Mouse (Mus musculus): ENCODE results near the gene Tmem270.

The Tmem270 gene

DNA sequence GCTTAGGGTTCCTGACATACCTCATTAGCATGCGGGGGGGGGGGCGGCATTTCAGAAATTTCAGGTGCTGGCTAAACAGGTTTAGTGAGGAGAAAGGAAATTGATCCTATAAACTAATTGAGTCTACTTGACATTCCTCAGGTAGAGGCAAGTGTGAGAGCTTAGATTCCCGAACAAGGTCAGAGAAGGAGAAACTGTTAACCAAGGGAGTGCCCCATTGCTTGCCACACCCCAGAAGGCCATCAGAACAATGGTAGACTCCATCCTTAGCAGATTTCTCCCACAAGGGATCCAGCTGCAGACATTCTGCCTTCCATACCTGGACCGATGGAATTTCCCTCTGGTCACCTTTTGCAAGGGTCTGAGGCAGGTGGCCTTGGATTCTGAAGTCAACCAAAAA is 20.2 kb upstream of the Tmem270 start:
- DNase-seq = no peak

DNA sequence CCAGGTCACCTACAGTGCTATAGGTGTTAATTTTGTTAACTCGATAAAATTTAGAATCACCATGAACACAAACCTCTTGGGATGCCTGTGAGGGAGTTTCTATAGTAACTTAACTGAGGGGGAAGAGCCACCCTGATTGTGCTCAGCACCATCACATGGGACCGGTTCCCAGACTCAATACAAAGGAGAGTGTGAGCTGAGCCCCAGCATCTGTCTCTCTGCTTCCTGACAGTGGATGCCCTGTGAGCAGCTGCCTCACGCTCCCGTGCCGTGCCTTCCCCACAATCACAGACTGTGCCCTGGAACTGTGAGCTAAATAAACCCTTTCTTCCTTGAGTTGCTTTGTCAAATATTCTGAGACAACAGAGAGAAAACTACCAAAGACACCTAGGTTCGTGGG is 16.6 kb upstream of the Tmem270 start:
- no peak for DNase-seq

GRCm38 (mm10) chr5:134921106-134921505 is 14.6 kb upstream of the Tmem270 start:
- no peak for DNase-seq

GRCm38 (mm10) chr5:134920106-134920687 is 13.7 kb upstream of the Tmem270 start:
- no peak for DNase-seq

DNA sequence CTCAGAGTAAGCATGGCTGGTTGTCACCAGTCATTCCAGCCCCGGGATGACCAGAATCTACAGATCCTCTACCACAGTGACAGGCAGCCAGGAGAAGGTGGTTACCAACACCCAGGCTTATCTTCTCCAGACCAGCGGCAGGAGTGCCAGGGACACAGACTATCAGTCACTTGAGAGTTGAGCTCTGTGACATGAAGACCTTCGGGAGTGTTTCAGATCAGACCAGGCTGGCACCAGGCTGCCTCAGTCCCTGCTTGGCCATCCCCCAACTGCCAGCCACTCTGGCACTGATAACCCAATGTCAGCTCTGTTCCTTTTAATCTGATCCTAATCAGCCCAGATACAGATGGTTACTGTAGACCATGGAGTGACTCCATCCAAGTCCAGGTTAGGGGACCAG is 12.6 kb upstream of the Tmem270 start:
- no peak for DNase-seq

DNA sequence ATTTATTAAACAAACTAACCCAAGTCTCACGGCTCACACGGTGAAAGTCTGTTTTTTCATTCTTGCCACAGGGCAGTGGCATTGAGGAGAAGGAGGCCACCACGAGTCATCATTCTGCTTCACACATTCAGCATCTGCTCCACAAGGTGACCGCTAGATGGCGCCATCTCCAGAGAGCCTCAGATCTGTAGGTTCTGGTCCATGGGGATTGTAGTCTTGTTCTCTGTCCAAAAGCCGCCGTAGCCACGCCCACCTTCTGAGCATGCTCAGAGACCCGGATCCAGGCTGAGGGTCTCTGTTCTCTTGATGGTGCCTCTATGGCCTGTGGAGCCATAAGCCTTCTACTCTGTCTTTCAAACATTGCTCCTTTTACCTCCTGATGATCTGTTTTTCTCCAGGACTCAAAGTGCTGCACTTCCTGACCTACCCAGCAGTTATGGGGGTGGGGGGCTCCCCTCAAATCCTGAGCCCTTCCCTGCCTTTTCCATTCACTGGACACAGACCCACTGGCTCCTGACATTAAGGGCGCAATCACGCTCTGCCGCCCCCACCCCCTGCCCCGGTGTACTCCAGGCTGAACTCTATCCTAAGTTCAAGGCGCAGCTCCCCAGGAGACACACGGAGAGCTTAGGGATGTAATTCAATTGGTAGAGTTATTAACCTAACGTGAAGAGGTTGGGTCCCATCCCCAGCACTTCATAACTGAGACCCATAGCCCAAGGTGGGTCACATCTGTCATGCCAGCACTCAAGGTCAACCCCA is 11.7 kb upstream of the Tmem270 start:
- DNase-seq = peak; percentile 22

GRCm38 (mm10) chr5:134915311-134915710 is 8.8 kb upstream of the Tmem270 start, which contains the start of gene Cldn13:
TSS of gene Cldn13 (minus strand) at chr5:134915526.
- no peak for DNase-seq

- DNase-seq = no peak
These were observed 8.0 kb upstream of the Tmem270 start for GRCm38 (mm10) chr5:134914510-134914909.

GRCm38 (mm10) chr5:134913753-134914152 is 7.2 kb upstream of the Tmem270 start:
- no peak for DNase-seq

GRCm38 (mm10) chr5:134913352-134913751 is 6.8 kb upstream of the Tmem270 start:
- DNase-seq = no peak

- no peak for DNase-seq
These were observed 5.4 kb upstream of the Tmem270 start for GRCm38 (mm10) chr5:134911901-134912300.

DNA sequence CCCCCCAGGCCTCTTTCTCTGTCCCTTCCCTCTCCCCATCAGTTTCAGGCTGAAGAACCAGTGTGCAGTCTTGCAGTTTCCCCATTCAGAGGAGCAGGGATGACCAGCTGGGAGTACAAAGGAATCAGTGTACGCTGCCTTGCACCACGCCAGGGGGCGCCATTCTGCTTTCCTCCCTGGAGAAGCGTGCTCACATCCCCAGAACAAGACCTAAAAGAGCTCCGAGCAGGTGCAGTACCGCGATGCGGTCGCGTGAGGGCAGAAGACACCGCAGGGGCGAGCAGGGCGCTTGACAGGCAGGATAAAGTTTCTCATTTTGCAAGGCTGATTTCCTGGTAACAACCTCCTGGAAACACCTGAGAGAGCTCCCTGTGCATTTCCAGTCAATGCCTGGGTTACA is 602 bp upstream of the Tmem270 start:
- DNase-seq = peak; percentile 81

- no peak for DNase-seq
These were observed 4.9 kb downstream of the Tmem270 start for GRCm38 (mm10) chr5:134901644-134902027.

DNA sequence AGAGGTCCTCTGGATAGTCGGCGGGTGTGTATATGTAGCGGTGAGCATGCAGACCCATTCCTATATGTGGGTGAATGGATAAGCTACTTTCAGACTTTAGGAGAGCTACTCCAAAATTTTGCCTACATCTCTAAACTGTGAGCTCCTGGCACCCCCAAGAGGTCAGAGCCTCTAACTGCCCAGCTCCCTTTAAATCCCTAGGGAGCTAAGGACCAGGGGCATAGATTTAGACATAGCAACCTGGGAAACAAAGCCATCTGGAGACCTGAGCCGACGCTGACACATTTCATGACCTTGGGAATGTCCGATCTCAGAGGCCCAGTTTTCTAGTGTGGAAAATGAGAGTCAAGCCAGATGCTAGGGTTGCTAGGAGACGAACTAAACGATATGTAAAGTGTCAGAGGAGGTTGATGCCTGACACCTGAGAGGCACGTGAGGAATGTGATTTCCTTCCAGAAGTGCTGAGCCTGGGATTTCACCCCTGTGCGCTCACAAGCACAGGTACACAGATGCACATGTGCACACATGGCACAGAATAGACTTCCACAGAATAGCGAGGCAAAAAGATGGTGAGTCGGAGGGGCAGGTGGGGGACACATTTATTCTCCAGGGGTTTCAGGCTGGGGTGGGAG is 5.4 kb downstream of the Tmem270 start:
- peak; percentile 19 for DNase-seq

- DNase-seq = no peak
These were observed 8.9 kb downstream of the Tmem270 start for GRCm38 (mm10) chr5:134897596-134897995.

DNA sequence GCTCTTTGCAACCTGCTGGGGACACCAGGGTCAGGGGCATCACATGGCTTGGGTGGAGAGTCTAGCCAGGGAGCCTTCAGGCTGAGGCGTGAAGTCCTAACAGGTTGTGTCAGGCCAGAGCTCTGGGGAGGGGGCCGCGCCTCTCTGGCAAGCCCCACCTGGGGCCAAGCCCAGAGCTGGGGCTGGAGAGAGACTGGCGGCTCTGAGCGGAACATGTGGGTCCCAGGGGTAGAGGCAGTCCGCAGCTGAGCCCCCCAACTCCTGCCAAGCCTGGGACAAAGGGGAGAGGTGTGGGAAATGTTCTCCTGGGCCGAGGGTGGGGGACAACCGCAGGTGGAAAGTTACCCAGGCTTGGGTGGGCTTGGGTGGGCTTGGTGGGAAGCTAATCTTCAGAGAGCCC is 9.6 kb downstream of the Tmem270 start:
- no peak for DNase-seq

DNA sequence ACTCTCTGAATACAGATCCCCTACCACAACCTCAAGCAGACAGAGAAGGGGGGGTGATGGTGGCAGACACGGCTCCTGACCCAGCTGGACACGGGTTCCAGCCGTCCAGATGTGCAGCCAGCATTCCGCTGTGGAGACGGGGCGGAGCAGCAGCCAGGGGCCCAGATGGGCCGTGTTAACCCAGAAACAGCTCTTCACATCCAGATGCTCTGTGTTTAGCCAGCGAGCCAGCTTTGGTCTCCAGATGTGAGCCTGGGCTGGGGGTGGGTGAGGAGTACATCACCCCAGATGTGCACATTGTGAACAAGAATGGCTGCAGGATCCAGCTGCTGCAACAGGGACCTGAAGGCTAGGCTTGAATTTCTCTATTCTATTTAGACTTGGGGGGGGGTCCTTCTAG is 11.2 kb downstream of the Tmem270 start:
- DNase-seq = no peak

DNA sequence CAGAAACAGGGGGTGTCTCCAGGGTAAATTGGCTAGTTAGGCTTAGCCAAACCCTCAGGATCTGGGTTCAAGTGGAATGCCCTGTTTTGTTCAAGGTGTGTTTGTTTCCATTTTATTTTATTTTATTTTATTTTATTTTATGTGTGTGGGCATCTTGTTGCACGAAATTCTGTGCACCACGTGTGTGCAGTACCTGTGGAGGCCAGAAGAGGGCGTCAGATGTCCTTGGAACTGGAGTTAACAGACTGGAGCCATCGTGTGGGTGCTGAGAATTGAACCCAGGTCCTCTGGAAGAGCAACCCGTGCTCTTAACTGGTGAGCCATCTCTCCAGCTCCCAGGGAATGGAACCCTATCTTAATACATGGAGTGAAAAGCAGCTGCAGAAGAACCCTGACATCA is 13.8 kb downstream of the Tmem270 start:
- DNase-seq = no peak

- no peak for DNase-seq
These were observed 15.0 kb downstream of the Tmem270 start for GRCm38 (mm10) chr5:134891552-134891951.

DNA sequence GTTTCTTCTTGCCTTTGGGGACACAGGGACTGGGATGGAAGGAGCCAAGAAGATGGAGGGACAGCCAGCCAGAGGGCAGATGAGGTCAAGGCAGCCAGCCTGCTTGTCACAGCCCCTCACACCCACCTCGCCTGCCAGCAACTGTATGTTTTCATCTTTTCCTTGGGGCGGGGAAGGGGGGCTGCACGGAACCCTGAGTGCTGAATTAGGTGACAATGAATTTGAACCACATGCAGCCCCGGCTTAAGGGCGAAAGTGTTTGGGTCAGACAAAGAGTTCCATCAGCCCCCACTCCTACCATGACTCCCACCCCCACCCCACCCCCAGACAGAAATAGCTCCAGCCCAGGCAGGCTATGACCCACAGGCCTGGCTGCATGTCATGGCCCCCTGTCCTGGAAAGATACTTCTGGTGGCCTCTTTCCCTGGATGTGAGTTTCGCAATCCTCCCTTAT is 15.9 kb downstream of the Tmem270 start:
- DNase-seq = no peak

DNA sequence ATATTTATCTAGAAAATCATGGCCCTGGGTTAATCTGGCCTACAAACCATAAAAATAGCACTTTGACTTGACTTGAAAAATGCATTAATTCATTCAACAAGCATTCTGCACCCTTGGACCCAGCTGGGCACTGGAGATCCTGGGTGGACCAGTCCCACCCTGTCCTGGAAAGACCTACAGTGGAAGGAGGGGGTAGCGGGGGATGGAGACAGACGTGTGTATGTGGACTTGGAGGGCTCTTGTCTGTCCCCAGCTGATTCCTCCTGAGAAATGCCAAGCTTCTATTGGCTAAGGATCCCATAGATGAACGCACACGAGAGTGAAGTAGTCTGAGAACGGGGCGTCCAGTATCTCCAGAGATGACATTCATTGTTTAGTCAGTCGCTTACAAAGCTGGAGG is 18.0 kb downstream of the Tmem270 start:
- DNase-seq = no peak

- DNase-seq = no peak
These were observed 18.8 kb downstream of the Tmem270 start for GRCm38 (mm10) chr5:134887447-134888335.

DNA sequence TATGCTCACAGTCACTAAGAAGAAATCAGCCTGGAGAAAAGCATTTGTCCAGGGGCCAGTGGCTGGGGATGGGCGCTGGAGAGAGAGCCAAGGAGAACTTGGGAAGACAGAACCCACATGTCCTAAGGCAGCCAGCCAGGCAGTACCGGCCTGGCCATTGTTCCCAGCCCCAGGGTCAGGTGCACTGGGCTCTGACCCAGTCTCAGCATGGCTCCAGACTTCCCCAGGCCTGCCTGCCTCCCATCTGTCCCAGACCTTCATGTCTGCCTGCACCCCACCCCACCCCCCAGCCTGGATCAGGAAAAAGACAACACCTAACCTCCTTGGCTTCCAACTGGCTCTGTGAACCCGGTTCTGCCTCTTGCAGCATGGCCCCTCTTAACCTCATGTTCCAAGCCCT is 23.5 kb downstream of the Tmem270 start:
- peak; percentile 69 for DNase-seq

Measured in cerebellum, adult 8-10 months (tissue).